Comparison of ENCODE assay signal across 8 mouse cellular contexts in the genomic region with DNA sequence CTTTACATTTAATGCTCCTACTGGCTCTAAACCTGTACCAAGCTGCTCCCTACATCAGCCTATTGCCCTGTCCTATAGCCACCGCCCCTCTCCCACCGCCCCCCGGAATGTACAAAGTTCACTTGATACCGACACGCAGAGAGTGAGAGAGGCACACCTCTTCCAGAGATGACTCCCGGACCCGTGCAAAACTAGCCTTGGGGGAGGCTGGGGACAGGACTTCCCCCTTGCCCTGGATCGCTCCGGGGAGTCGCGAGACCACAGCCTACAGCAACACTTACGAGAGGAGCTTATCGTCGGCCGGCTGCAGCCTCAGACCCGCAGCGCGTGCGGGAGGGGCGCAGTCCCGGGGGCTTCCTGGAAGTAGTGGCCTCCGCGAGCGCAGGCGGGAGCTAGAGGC. TPM values are rescaled to one million over a fixed set of nuclear protein-coding genes. Genes with fewer than 3 reads are reported as not detected.
DNase-seq lines count a peak whose midpoint lies in the region; ATAC-seq and TF ChIP-seq lines count a peak whose summit lies in the region.

No protein-coding gene starts in this region.

- no peak for DNase-seq in lung, postnatal 10 days
- no peak for DNase-seq in right cerebral cortex, postnatal 4 days
- no peak for DNase-seq in cerebellum, postnatal 4 days (ENCODE audit: low spot score in 2 of 2)

- ATAC-seq in lung, embryonic 15.5 days (ENCODE audit: borderline replicate concordance, extremely low read depth, low FRiP score, low TSS enrichment) = peak; percentile 2; the same call in 1 of the 2 replicates
- ATAC-seq in hindbrain, embryonic 15.5 days (ENCODE audit: low FRiP score, low read depth) = peak; percentile 7; the same call in 1 of the 2 replicates
- ATAC-seq in megakaryocyte progenitor cell, adult 5-6 weeks (replicated peaks; ENCODE audit: poor library complexity) = peak; percentile 15
- ATAC-seq in frontal cortex, adult (ENCODE audit: low TSS enrichment) = no peak

- peaks cover 44% of the 10 kb centered on the region for H3K4me1 ChIP-seq in lung, embryonic 15.5 days
- H3K4me1 ChIP-seq in cortical plate, adult 2 months (ENCODE audit: control insufficient read depth, insufficient read depth, low read length) = peaks cover 6% of the 10 kb centered on the region
- H3K4me1 ChIP-seq in hindbrain, embryonic 15.5 days (replicated peaks) = peaks cover 47% of the 10 kb centered on the region

- peak overlapping the region; percentile 91 for H3K4me2 ChIP-seq in lung, embryonic 15.5 days
- H3K4me2 ChIP-seq in hindbrain, embryonic 15.5 days = peak overlapping the region; percentile 82

- no peak for TF ChIP-seq CTCF in cortical plate, adult 2 months (IDR thresholded peaks at IDR 0.05; ENCODE audit: extremely low read depth, insufficient read depth, low read length)

- H3K9ac ChIP-seq in lung, embryonic 15.5 days = peak overlapping the region; percentile 85
- H3K9ac ChIP-seq in hindbrain, embryonic 15.5 days = peak overlapping the region; percentile 92

- no peak for TF ChIP-seq POLR2A in cortical plate, adult 2 months (IDR thresholded peaks at IDR 0.05; ENCODE audit: extremely low read depth, insufficient read depth, low read length)

- H3K27me3 ChIP-seq in lung, embryonic 15.5 days = no peaks in the 10 kb centered on the region
- H3K27me3 ChIP-seq in hindbrain, embryonic 15.5 days = no peaks in the 10 kb centered on the region

- peak overlapping the region; percentile 82 for H3K4me3 ChIP-seq in lung, embryonic 15.5 days
- H3K4me3 ChIP-seq in cortical plate, adult 2 months (ENCODE audit: insufficient read depth, low read length) = peak overlapping the region; percentile 94
- H3K4me3 ChIP-seq in hindbrain, embryonic 15.5 days = peak overlapping the region; percentile 91

- peak overlapping the region; percentile 88 for H3K27ac ChIP-seq in lung, embryonic 15.5 days
- peak overlapping the region; percentile 81 for H3K27ac ChIP-seq in cortical plate, adult 2 months (ENCODE audit: insufficient read depth, low read length)
- peak overlapping the region; percentile 92 for H3K27ac ChIP-seq in hindbrain, embryonic 15.5 days (replicated peaks)

- no peaks in the 10 kb centered on the region for H3K9me3 ChIP-seq in lung, embryonic 15.5 days
- H3K9me3 ChIP-seq in hindbrain, embryonic 15.5 days = no peaks in the 10 kb centered on the region

- WGBS in lung, embryonic 15.5 days = under 1% methylated on average over 25 of the region's 25 CpGs
- WGBS in hindbrain, embryonic 15.5 days = under 1% methylated on average over 25 of the region's 25 CpGs

- H3K36me3 ChIP-seq in lung, embryonic 15.5 days = peaks cover 8% of the 10 kb centered on the region; the same call in 1 of the 2 replicates
- peaks cover 14% of the 10 kb centered on the region for H3K36me3 ChIP-seq in hindbrain, embryonic 15.5 days

RNA-seq across cellular contexts. Expression of gene Iqce, which starts 0.5 kb away (rescaled TPM):
- polyA plus RNA-seq in lung, embryonic 15.5 days (2015; fragmentation: Nextera tagmentation; extraction: Ambion mirVana) = 21.9 and 22.3 TPM in 2 replicates
- polyA plus RNA-seq in cortical plate, adult 2 months (2012; rRNA removed) = 57.9 and 60.6 TPM in 2 replicates
- 26.0 and 29.4 TPM in 2 replicates for polyA plus RNA-seq in hindbrain, embryonic 15.5 days (2015; fragmentation: Nextera tagmentation; extraction: Ambion mirVana)
- 9.8 and 12.7 TPM in 2 replicates for total RNA-seq in megakaryocyte progenitor cell, adult 5-6 weeks (2015)
- total RNA-seq in megakaryocyte progenitor cell, adult 5-6 weeks (2017) = 9.2 and 9.8 TPM in 2 replicates

RNA-seq across cellular contexts. Expression of gene Brat1, which starts 3.1 kb away (rescaled TPM):
- polyA plus RNA-seq in lung, embryonic 15.5 days (2015; fragmentation: Nextera tagmentation; extraction: Ambion mirVana) = 22.6 and 24.2 TPM in 2 replicates
- 25.2 and 25.5 TPM in 2 replicates for polyA plus RNA-seq in cortical plate, adult 2 months (2012; rRNA removed)
- polyA plus RNA-seq in hindbrain, embryonic 15.5 days (2015; fragmentation: Nextera tagmentation; extraction: Ambion mirVana) = 24.9 TPM in 2 replicates
- 6.2 and 6.4 TPM in 2 replicates for total RNA-seq in megakaryocyte progenitor cell, adult 5-6 weeks (2015)
- total RNA-seq in megakaryocyte progenitor cell, adult 5-6 weeks (2017) = 11.1 and 12.2 TPM in 2 replicates

RNA-seq across cellular contexts. Expression of gene Amz1, which starts 22.3 kb away (rescaled TPM):
- 1.2 and 1.3 TPM in 2 replicates for polyA plus RNA-seq in lung, embryonic 15.5 days (2015; fragmentation: Nextera tagmentation; extraction: Ambion mirVana)
- 8.3 and 9.3 TPM in 2 replicates for polyA plus RNA-seq in cortical plate, adult 2 months (2012; rRNA removed)
- polyA plus RNA-seq in hindbrain, embryonic 15.5 days (2015; fragmentation: Nextera tagmentation; extraction: Ambion mirVana) = 3.9 and 5.1 TPM in 2 replicates
- total RNA-seq in megakaryocyte progenitor cell, adult 5-6 weeks (2015) = 0.20 and 0.30 TPM in 2 replicates
- total RNA-seq in megakaryocyte progenitor cell, adult 5-6 weeks (2017) = 0.41 and 1.9 TPM in 2 replicates

RNA-seq across cellular contexts. Expression of gene Ttyh3, which starts 52.8 kb away (rescaled TPM):
- polyA plus RNA-seq in lung, embryonic 15.5 days (2015; fragmentation: Nextera tagmentation; extraction: Ambion mirVana) = 38.0 and 39.1 TPM in 2 replicates
- 114 and 119 TPM in 2 replicates for polyA plus RNA-seq in cortical plate, adult 2 months (2012; rRNA removed)
- polyA plus RNA-seq in hindbrain, embryonic 15.5 days (2015; fragmentation: Nextera tagmentation; extraction: Ambion mirVana) = 84.6 and 85.2 TPM in 2 replicates
- 31.4 and 35.8 TPM in 2 replicates for total RNA-seq in megakaryocyte progenitor cell, adult 5-6 weeks (2015)
- total RNA-seq in megakaryocyte progenitor cell, adult 5-6 weeks (2017) = 8.1 and 10.2 TPM in 2 replicates
